Mouse (Mus musculus) CD8-positive naive resting alpha-beta T cell, adult 2 months (primary cell): ENCODE results near the gene Kmt2d.

ENCODE experiments used
- DNase-seq, 2 experiments: peaks; one replicate each; pipeline ENCODE4 v3.0.0; 2022; ENCODE audit warnings: low read depth in 2 of 2, low spot score in 2 of 2

The Kmt2d gene

DNA sequence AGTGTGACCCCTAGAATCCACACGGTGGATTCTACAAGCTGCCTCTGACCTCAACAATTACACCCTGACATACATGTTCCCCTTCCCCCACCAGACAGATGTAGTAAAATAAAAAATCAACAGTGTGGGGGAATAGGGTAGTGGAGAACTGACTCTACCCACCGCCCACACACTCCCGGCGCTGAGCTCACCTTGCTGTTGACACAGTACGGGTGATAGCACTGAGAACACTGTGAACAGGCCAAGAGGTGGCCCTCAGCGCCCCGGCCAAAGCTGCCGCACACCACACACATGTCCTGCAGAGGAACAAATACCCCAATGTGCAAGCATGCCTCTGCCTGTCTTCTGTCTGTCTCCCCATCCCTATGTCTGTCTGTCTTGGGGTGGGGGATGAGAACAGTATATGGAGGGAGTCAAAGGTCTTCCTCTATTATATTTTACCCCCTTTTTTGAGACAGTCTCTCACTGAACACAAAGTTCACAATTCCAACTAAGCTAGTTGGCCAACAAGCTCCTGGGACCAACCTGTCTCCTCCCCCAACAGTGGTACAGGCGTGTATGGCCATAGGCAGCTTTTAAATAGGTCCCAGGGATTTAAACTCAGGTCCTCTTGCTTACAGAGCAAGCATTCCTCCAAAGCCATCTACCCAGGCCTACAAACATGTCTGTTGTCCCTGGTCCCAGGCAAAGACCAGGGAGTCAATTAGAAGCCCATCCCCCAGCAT is 11.5 kb downstream of the Kmt2d start:
- DNase-seq, result no peak

DNA sequence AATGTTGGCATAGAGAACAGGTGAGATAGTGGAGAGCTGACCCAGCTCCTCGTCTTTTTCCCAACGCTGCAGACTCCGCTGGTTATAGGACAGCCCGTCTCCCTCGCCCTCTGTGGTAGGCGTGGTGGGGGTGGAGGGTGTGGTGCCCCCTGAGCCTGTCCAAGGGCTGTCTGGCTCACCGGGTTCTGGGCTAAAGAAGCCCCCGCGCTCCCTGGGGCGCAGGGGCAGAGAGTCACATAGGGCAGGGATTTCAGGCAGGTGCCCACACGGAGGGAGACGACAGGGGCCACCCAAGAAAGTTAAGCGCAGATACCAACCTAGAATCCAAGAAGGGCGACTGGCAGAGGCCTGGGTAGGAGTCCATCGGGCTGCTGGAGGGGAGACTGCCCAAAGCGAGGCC is 16.8 kb downstream of the Kmt2d start:
- DNase-seq, result no peak

DNA sequence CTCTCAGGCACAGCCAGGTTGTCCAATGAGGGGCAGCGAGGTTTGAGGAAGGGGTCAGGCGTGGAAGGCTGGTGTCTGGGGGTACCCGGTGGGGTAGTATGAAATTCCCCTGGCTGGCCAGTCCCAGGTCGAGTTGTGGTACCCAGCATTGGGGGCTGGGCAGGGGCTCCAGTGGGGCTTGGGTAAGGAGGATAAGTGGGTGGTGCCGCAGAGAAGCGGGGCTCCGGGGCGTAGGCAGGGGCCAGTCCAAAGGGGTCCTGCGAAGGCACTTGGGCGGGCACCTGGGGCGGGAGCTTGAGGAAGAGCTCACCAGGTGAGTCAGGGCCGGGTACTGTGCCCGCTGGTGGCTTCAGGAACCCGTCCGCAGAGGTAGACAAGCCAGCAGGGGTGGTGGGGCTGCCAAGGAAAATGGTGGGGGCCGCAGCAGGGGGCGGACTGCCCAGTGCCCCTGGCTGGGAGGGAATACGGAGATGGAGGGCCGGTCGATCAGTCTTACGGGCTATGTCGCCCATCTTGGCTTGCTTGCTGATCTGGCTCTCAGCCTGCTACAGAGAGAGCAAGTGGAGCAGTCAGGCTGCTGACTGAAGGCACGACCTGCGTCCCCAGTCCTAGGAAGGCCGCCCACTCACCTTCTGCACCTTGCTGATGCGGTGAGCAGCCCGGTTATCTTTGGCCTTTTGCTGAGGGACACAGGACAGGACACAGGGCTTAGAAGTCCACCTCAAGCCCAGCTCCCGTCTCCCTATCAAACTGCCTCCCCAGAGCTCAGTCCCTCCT is 17.7 kb downstream of the Kmt2d start:
- no peak for DNase-seq

DNA sequence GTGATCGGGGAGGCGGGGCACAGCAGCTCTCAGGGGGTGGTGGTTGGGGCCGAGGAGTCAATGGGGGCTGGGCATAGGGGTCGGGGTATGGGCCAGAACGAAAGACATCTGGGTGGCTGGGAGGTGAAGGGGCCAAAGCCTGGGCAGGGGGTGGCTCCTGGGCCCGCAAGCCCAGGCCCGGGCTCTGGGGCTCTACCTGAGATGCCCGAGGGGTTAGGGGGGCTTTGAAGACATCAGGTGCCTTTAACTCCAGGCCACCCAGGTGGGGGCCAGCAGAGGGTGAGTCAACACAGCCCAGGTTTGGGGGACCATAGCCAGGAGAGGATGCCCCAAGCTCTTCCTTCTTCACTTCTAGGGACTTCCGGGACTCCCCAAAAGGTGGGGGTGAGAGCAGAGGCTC is 18.3 kb downstream of the Kmt2d start:
- no peak for DNase-seq

DNA sequence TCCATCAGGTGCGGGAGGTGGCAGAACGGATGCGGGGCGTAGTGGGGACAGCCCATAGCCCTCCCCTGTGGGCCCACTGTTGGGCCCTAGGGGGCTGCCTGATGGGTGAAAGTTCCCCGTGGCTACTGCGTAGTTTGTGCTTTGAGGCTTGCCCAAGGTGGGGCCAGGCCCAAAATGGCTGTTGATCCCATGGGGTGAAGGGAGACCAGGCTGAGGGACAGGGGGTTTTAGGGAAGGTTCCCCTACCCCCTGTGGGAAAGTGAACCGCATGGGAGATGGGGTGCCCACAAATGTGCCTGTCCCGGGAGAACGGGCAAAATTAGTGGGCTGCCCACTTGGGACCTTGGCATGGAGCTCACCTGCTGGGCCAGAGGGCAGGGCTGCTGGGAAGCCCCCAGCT is 18.9 kb downstream of the Kmt2d start:
- DNase-seq, result no peak

GRCm38 (mm10) chr15:98851229-98851818 is 19.7 kb downstream of the Kmt2d start:
- DNase-seq, result no peak

GRCm38 (mm10) chr15:98850668-98851067 is 20.3 kb downstream of the Kmt2d start:
- no peak for DNase-seq

GRCm38 (mm10) chr15:98849956-98850600 is 20.9 kb downstream of the Kmt2d start:
- DNase-seq, result no peak

GRCm38 (mm10) chr15:98849165-98849564 is 21.8 kb downstream of the Kmt2d start:
- DNase-seq, result no peak

- no peak for DNase-seq
These were observed 24.9 kb downstream of the Kmt2d start for GRCm38 (mm10) chr15:98846140-98846539.

DNA sequence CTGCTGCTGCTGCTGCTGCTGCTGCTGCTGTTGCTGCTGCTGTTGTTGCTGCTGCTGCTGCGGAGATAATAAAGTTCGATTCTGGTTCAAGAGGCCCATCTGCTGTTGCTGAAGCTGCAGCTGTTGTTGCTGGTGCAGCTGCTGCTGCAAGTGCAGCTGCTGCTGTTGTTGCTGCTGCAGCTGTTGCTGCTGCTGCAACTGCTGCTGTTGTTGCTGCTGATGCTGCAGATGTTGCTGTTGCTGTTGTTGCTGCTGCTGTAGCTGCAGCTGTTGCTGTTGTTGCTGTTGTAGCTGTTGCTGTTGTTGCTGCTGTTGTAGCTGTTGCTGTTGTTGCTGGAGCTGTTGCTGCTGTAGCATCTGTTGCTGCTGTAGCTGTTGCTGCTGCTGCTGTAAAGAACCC is 25.9 kb downstream of the Kmt2d start:
- DNase-seq, result no peak

DNA sequence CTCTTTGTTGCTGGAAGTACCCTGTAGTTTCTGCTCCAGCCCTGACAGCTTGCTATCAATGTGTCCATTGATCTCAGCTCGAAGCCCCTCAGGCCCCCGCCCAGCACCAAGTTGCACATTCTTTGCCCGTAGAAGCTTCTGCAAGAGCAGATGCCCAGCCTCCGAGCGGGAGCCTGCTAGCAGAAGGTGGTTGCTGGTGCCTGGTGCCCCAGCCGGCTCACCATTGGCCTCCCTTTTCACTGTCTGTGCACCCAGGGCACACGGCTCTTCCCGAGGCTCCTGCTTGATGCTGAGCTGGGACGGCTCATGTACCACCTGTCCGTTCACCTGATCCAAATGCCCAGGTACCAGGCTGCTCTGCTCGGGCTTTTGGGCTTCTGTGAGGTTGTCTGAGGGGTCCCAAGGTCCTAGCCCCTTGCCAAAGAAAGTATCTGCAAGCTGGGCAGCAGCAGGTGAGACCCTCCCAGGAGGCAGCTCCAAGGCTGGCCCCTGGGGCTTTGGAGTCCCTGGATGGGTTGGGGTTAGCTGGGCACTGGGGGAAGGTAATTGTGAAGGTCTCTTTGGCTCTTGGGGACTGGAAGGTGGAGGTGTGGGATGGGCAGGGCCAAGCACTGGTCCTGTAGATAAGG is 27.3 kb downstream of the Kmt2d start:
- DNase-seq, result no peak

GRCm38 (mm10) chr15:98839671-98840585 is 31.1 kb downstream of the Kmt2d start:
- no peak for DNase-seq

- DNase-seq, result no peak
These were observed 31.8 kb downstream of the Kmt2d start for GRCm38 (mm10) chr15:98839161-98839560.

- no peak for DNase-seq
These were observed 33.3 kb downstream of the Kmt2d start for GRCm38 (mm10) chr15:98837743-98838103.

- DNase-seq, result no peak
These were observed 33.8 kb downstream of the Kmt2d start for GRCm38 (mm10) chr15:98837006-98837742.

GRCm38 (mm10) chr15:98835291-98835690 is 35.7 kb downstream of the Kmt2d start:
- DNase-seq, result no peak

DNA sequence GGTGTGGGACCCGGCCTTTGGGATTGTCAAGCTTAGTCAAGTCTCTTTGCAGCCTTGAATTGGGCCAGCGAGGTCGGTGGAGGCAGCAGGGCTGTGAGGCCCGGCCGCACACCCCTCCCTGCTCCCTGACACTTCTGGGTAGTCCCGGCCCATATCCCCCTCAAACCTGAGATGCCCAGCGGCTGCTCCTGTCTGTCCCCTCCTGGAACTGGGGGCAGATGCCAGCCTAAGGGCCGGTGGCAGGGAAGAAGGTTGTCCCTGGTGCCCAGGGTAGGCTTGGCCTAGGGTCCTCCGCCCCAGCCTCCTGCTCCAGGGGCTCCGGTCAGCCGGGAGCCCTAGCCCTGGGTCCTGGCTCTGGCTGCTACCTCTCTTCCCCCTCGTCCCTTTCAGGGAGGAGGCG is 36.9 kb downstream of the Kmt2d start:
- no peak for DNase-seq

DNA sequence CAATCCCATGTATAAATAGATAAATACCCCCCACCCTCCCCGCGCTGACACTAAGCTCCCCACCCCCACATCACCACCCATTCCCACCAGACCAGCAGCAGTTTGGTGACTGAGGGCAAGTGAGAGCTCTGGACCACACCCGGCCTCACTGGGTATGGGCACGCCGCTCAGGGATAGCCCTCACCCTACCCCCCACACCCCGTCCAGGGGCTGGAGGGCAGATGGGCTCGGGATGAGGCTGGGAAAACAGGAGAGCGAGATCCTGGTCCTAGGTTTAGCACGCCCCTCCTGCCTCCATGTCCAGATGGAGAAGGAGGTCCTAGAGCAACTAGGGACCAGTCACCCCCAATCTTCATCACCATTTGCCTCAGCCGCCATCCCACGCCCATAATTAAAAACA is 37.7 kb downstream of the Kmt2d start:
- no peak for DNase-seq
